Mouse (Mus musculus): ENCODE data around the gene Rab3d. TPM values are rescaled to one million over a fixed set of nuclear protein-coding genes. Genes with fewer than 3 reads are reported as not detected.

Rab3d gene
- polyA plus RNA-seq, 1 experiment = 13.6 TPM

GRCm38 (mm10) chr9:21938234-21938855, 20.4 kb upstream of the Rab3d start:
- DNase-seq (ENCODE audit: extremely low spot score in 1 of 2, low spot score in 1 of 2) = no peak

GRCm38 (mm10) chr9:21937711-21938175, 19.8 kb upstream of the Rab3d start:
- peak in 1 of 2 experiments; percentile 67 for DNase-seq (ENCODE audit: extremely low spot score in 1 of 2, low spot score in 1 of 2)

GRCm38 (mm10) chr9:21936692-21937570, 18.9 kb upstream of the Rab3d start, which contains the start of gene Plppr2:
Gene Plppr2 (plus strand): TSS chr9:21937033.
- DNase-seq (ENCODE audit: extremely low spot score in 1 of 2, low spot score in 1 of 2) = peak; percentile 98

- DNase-seq (ENCODE audit: extremely low spot score in 1 of 2, low spot score in 1 of 2) = no peak
These were observed 17.6 kb upstream of the Rab3d start for GRCm38 (mm10) chr9:21935466-21936131.

DNA sequence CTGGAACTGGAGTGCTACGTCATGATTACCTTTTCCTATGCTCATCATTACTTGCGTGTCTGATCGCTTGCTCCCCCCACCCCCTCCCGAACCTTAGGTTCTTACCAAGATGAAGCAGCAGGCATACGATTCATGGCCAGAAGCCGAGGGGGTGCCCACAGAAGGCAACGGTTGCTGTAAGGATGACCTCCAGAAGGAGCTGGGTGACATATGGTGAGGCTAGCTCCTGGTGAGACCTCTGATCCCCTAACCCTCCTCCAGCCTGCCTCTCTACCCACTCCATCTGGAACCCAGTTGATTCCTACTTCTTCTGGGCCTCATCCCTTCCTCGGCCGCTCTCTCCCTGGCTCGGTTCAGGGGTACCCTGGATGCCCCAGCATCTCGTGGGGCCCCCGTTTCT, 16.0 kb upstream of the Rab3d start:
- no peak for DNase-seq (ENCODE audit: extremely low spot score in 1 of 2, low spot score in 1 of 2)

DNA sequence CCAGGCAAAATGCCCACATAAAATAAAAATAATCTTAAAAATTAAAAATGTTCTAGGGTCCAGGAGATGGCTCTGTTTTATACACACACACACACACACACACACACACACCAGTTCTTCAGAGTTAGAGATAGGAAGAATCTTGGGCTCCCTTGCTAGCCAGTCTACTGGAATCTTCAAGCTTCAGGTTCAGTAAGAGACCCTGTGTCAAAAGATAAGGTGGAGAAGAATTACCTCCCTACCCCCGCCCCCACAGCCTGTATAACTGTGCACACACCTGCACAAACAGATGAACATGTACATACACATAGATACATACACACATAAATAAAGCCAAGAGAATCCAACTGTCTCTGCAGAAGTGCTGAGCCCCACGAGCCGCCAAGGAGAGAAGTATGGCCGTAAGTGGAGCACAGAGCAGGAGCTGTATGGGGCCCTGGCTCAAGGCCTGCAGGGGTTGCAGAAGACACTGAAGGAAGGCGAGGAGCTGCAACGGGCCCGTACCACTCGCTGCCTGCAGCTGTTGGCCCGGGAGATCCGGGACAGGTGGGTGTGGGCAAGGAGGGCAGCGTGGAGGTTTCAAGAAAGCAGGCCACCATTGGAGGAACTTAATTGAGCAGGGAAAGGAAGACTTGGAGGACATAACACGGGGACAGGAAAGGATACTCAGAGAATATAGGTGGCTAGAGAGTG, 14.6 kb upstream of the Rab3d start:
- no peak for DNase-seq (ENCODE audit: extremely low spot score in 1 of 2, low spot score in 1 of 2)

- DNase-seq (ENCODE audit: extremely low spot score in 1 of 2, low spot score in 1 of 2) = no peak
These were observed 14.0 kb upstream of the Rab3d start for GRCm38 (mm10) chr9:21932006-21932405.

DNA sequence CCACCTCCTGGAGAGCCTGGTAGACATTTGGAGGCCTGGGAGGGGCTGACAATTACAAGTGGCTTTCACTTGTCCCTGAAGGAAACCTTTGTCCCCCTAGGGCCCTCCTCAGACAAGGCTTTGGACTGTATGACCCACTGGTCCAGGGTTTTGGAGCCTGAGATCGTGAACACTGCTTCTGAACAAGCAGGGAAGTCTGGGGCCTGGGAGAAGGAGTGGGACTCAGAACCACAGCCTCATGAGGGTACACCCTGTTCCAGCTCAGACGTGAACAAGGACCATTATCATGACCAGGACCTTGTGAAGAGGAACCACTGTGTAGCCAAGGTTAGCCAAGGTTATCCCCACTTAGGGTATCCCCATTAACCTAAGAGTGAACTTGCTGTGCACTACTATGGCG, 11.2 kb upstream of the Rab3d start:
- DNase-seq (ENCODE audit: extremely low spot score in 1 of 2, low spot score in 1 of 2) = no peak

GRCm38 (mm10) chr9:21927208-21927753, 9.3 kb upstream of the Rab3d start, which contains the start of the genes Ccdc159 and Tmem205:
Gene Ccdc159 (plus strand): TSS chr9:21927471.
Gene Tmem205 (minus strand): TSS chr9:21927556.
- peak; percentile 94 to 95 for DNase-seq (ENCODE audit: extremely low spot score in 1 of 2, low spot score in 1 of 2)

DNA sequence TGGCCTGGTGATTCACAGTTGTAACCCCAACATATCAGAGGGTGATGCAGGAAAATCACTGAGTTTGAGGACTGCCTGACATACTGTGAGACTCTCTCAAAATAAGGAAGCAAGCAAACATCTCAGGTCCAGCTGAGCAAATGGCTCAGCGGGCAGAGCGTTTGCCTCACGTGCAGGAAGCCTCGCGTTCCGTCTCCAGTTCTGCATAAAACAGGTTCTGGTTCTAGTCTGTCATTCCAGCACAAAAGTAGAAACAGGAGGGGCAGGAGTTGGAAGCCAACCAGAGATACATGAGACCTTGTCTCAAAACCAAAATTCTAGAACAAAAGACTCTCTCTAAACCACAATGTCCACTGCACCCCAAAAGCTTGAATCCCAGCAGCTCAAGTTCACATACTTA, 8.8 kb upstream of the Rab3d start:
- DNase-seq (ENCODE audit: extremely low spot score in 1 of 2, low spot score in 1 of 2) = no peak

DNA sequence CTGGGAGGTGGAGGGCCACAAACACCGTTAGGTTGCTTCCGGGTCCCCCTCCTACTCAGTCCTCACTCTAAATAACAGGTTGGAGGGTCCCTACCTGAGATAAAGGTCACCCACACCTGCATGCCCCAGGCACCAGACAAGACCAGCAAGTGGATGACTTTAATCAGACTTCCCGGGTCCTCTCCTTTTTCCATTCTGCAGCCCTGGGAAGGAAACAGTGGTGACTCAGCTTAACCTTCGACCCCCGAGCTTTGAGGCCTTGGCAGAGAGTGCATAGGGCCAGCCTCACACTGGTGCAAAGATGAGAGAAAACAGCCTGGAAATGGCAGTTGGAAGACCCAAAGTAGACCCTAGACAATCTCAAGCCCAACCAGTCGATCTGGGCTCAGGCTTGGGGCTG, 8.2 kb upstream of the Rab3d start:
- no peak for DNase-seq (ENCODE audit: extremely low spot score in 1 of 2, low spot score in 1 of 2)

DNA sequence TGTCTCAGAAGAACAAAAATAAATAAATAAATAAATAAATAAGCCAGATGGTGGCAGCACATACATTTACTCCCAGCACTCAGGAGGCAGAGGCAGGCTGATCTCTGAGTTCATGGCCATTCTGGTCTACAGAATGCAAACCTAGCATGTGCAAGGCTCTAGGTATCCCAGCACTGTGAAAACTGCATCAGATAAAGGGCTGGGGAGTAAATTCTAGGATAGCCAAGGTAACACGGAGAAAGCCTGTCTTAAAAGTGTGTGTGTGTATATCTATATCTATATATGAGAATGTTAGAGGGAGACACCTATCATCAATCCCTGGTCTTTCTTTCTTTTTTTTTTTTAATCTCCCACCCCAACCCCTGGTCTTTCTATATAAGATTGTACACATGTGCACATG, 7.5 kb upstream of the Rab3d start:
- no peak for DNase-seq (ENCODE audit: extremely low spot score in 1 of 2, low spot score in 1 of 2)

- no peak for DNase-seq (ENCODE audit: extremely low spot score in 1 of 2, low spot score in 1 of 2)
These were observed 7.0 kb upstream of the Rab3d start for GRCm38 (mm10) chr9:21925034-21925433.

DNA sequence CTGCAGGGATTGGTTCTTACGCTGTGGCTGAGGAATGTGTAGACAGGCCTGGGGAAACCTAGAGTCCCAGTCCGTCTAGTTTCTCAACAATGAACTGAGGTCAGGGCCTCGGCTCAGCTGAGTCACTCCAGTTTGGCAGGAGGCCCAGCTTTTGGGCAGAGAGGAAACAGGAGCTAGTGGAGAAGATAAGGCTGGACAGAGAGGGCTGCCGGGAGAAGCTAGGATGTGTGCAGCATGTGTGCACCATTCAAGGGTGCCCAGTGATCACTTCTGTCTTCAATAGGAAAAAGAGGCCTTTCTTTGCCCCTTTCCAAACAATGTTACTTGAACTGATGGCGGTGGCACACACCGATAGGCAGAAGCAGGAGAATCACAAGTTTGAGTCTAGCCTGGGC, 6.1 kb upstream of the Rab3d start:
- no peak for DNase-seq (ENCODE audit: extremely low spot score in 1 of 2, low spot score in 1 of 2)

- DNase-seq (ENCODE audit: extremely low spot score in 1 of 2, low spot score in 1 of 2) = no peak
These were observed 5.6 kb upstream of the Rab3d start for GRCm38 (mm10) chr9:21923490-21924098.

- DNase-seq (ENCODE audit: extremely low spot score in 1 of 2, low spot score in 1 of 2) = no peak
These were observed 5.0 kb upstream of the Rab3d start for GRCm38 (mm10) chr9:21923036-21923435.

DNA sequence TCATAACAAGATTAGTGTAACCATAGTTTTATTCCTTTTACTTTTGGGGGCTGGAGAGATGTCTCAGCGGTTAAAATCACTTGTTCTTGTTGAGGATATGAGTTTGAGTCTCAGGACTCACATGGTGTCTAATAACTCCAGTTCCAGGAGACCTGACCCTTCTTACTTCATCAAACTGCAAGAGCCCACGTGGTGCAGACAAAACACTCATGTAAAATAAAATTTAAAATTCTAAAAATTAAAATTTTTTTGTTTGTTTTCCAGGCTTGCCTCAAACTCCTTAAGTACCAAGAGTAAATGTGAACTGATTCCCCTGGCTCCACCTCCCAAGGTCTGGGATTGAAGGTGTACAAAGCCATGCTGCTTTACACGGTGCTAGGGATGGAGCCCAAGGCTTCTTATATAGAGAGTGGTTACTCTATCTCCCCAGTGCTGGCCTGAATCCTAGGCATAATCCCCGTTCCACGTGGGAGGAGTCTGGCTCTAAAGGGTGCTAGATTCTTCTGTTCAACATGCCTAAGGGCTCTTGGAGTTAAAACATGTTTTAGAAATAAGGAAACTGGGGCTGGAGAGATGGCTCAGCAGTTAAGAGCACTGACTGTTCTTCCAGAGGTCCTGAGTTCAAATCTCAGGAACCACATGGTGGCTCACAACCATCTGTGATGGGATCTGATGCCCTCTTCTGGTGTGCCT, 846 bp upstream of the Rab3d start:
- DNase-seq (ENCODE audit: extremely low spot score in 1 of 2, low spot score in 1 of 2) = peak in 1 of 2 experiments; percentile 49

DNA sequence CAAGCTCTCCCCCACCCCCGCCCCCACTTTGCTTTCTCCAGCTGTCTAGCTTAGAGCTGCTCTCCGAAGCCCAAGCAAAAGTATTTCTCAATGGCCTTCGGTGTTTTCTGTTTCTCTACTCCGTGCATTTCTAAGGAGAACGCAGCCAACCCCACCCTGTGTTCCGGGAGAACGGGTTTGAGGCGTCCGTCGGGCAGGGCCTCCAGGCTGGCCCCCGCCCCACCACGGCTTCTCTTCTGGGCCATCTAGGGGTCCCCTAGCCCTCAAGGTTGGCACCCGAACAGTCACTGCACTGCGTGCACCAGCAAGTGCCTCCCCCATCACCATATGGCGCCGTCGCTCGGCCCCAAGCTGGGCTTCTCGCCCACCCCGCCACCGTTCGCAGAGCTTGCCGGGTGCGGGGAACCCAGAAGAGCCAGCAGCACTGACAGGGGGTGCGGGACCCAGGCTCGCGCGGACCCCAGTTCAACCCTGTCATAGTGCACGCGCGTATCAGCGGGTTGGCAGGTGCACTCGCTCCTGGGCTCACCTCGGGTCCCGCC, 428 bp downstream of the Rab3d start:
- peak in 1 of 2 experiments; percentile 82 for DNase-seq (ENCODE audit: extremely low spot score in 1 of 2, low spot score in 1 of 2)
